Mouse (Mus musculus) lung, embryonic 14.5 days (tissue): ENCODE data around the gene Fabp2. TPM values are rescaled to one million over a fixed set of nuclear protein-coding genes. Genes with fewer than 3 reads are reported as not detected.

Experiments
- ATAC-seq: fragments of 200-750 bp; cut with Nextera tagmentation; 2 replicates; pipeline ENCODE4 v1.8.0; 2017; ENCODE audit warnings: mild to moderate bottlenecking, moderate TSS enrichment, moderate library complexity; ENCODE audit not compliant: insufficient read depth
- DNase-seq: peaks from one replicate; pipeline ENCODE4 v3.0.0-alpha.2; 2015
- H3K27ac ChIP-seq: fragments of 300-500 bp; sonication (generic); 2 replicates; pipeline ENCODE4 v1.5.1; 2014; ENCODE audit warnings: low read depth, mild to moderate bottlenecking, moderate library complexity
- H3K27me3 ChIP-seq: fragments of 300-500 bp; sonication (generic); 2 replicates; pipeline ENCODE4 v1.6.1; 2014; ENCODE audit warnings: low read length, control low read depth; ENCODE audit not compliant: insufficient read depth
- H3K36me3 ChIP-seq: fragments of 300-500 bp; sonication (generic); 2 replicates; pipeline ENCODE4 v1.6.1; 2014; ENCODE audit warnings: control low read depth; ENCODE audit not compliant: insufficient read depth
- H3K4me1 ChIP-seq: fragments of 300-500 bp; sonication (generic); 2 replicates; pipeline ENCODE4 v1.6.1; 2014; ENCODE audit warnings: antibody characterized with exemption, control low read depth; ENCODE audit not compliant: insufficient read depth
- H3K4me2 ChIP-seq: fragments of 300-500 bp; sonication (generic); 2 replicates; pipeline ENCODE4 v1.6.1; 2014; ENCODE audit warnings: mild to moderate bottlenecking
- H3K4me3 ChIP-seq: fragments of 300-500 bp; sonication (generic); 2 replicates; pipeline ENCODE4 v1.5.1; 2014; ENCODE audit warnings: low read depth, low read length
- H3K9ac ChIP-seq: fragments of 300-500 bp; sonication (generic); 2 replicates; pipeline ENCODE4 v1.6.1; 2014
- H3K9me3 ChIP-seq: fragments of 300-500 bp; sonication (generic); 2 replicates; pipeline ENCODE4 v1.6.1; 2016; ENCODE audit warnings: low read depth, low read length, control low read depth
- CTCF ChIP-seq: IDR thresholded peaks from 2 replicates; pipeline ENCODE4 v1.5.1; 2016; ENCODE audit warnings: antibody characterized with exemption, low read depth
- WGBS: fragments of 180-500 bp; shearing (Covaris S2); extraction: QIAGEN DNeasy Blood & Tissue Kit; methylation state at CpG from one replicate; pipeline ENCODE4 v1.1.7; 2014; 5-methylcytosine and 5-hydroxymethylcytosine counted together
- polyA plus RNA-seq: library from polyadenylated mRNA; unstranded; fragments of >200 nt; fragmentation: Nextera tagmentation; extraction: Ambion mirVana; gene quantifications from 2 replicates; pipeline ENCODE4 v1.2.1, GENCODE M21; 2014

Fabp2 gene
- polyA plus RNA-seq, 1 experiment from 2014 or later: not detected

GRCm38 (mm10) chr3:122898254-122898653, 3.4 kb downstream of the Fabp2 start:
- H3K9me3 ChIP-seq: no peaks in the 10 kb centered on the region
- H3K27ac ChIP-seq: no peak overlapping the region
- 51% methylated on average over 6 of the region's 6 CpGs for WGBS
- H3K27me3 ChIP-seq: no peaks in the 10 kb centered on the region
- no peak for TF ChIP-seq CTCF
- DNase-seq (no peak), ATAC-seq (no peak)
- no peak overlapping the region for H3K9ac ChIP-seq
- H3K4me3 ChIP-seq: no peak overlapping the region
- H3K4me2 ChIP-seq: no peak overlapping the region
- H3K36me3 ChIP-seq: no peaks in the 10 kb centered on the region
- H3K4me1 ChIP-seq: no peaks in the 10 kb centered on the region

- 39% methylated on average over 12 of the region's 12 CpGs for WGBS
- no peak overlapping the region for H3K27ac ChIP-seq
- H3K4me1 ChIP-seq: no peaks in the 10 kb centered on the region
- peak; percentile 87 for TF ChIP-seq CTCF
- peak; percentile 90 for DNase-seq
- no peaks in the 10 kb centered on the region for H3K27me3 ChIP-seq
- H3K4me3 ChIP-seq: no peak overlapping the region
- ATAC-seq: peak; percentile 56; the same call in 1 of the 2 replicates
- H3K9me3 ChIP-seq: no peaks in the 10 kb centered on the region
- no peak overlapping the region for H3K9ac ChIP-seq
- no peaks in the 10 kb centered on the region for H3K36me3 ChIP-seq
- H3K4me2 ChIP-seq: no peak overlapping the region
These were observed 9.0 kb downstream of the Fabp2 start for GRCm38 (mm10) chr3:122903746-122904433.

GRCm38 (mm10) chr3:122907841-122908240, 13.0 kb downstream of the Fabp2 start:
- H3K27me3 ChIP-seq: no peaks in the 10 kb centered on the region
- no peak overlapping the region for H3K4me2 ChIP-seq
- no peaks in the 10 kb centered on the region for H3K9me3 ChIP-seq
- no peak overlapping the region for H3K9ac ChIP-seq
- no peak overlapping the region for H3K4me3 ChIP-seq
- no peak for TF ChIP-seq CTCF
- ATAC-seq: no peak
- H3K27ac ChIP-seq: no peak overlapping the region
- H3K4me1 ChIP-seq: no peaks in the 10 kb centered on the region
- no peak for DNase-seq
- H3K36me3 ChIP-seq: no peaks in the 10 kb centered on the region
- WGBS: 85% methylated on average over 2 of the region's 2 CpGs

DNA sequence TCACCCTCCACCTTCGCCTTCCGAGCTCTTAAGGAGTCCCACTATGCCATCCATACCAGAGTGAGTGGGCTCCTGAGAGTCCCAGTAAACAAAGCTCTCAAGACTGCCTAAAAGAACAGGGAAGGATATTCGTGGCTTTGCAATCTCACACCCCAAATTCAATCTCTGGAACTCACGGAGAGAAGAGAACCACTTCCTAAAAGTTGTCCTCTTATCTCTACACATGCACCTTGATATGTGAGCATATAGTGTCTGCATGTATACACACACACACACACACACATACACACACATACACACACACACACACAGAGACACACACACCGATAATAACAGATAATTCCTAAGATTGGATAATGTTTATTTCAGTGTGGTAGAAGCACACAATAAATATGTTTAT, 20.6 kb downstream of the Fabp2 start:
- no peak overlapping the region for H3K4me2 ChIP-seq
- WGBS: 74% methylated on average over 5 of the region's 5 CpGs
- H3K36me3 ChIP-seq: no peaks in the 10 kb centered on the region
- no peak overlapping the region for H3K27ac ChIP-seq
- DNase-seq (no peak), ATAC-seq (no peak)
- no peaks in the 10 kb centered on the region for H3K4me1 ChIP-seq
- H3K9ac ChIP-seq: no peak overlapping the region
- no peak overlapping the region for H3K4me3 ChIP-seq
- H3K9me3 ChIP-seq: no peaks in the 10 kb centered on the region
- TF ChIP-seq CTCF: no peak
- no peaks in the 10 kb centered on the region for H3K27me3 ChIP-seq

DNA sequence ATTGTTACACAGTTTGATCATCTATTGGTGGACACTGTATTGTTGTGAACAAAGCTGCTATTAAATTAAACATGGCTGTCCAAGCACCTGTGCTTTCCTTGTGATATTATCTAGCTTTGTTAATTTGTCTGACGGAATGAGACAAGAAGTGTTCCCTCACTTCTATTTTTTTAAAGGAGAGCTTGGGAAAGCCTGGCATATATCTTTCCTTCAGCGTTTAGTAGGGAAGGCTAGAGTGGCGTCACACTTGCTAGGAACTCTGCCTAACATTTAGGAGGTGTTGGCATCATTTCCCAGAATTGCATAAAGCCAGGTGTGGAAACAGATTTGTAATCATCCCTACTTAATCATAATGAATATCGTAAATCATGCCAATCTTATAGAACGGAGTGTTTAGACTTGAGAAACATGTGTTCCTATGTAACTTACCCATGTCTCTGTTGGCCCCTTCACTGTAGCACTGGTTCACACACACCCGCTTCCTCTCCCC, 21.4 kb downstream of the Fabp2 start:
- DNase-seq: no peak
- H3K4me2 ChIP-seq: no peak overlapping the region
- no peaks in the 10 kb centered on the region for H3K36me3 ChIP-seq
- WGBS: 77% methylated on average over 6 of the region's 6 CpGs
- no peak overlapping the region for H3K4me3 ChIP-seq
- no peak overlapping the region for H3K9ac ChIP-seq
- no peak for TF ChIP-seq CTCF
- no peaks in the 10 kb centered on the region for H3K27me3 ChIP-seq
- ATAC-seq: no peak
- H3K9me3 ChIP-seq: no peaks in the 10 kb centered on the region
- no peaks in the 10 kb centered on the region for H3K4me1 ChIP-seq
- H3K27ac ChIP-seq: no peak overlapping the region

DNA sequence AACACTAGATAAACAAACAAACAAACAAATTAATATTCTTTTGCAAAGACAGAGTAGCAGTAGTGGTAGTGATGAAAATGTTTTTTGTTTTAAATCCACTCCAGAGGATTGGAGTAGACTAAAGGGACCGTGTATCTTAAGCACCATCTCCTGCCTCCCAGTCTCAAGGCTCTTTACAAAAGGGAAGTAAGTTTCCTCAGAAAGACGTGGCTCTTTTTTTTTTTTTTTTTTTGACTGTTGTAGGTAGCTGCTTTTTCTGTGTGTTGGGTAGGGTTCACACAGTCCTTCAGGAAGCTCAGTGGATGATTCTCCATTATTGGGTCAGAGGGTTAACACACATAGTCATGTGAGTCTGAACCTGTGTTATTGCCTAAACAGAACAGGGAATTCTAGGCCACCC, 23.8 kb downstream of the Fabp2 start:
- 58% methylated on average over 2 of the region's 2 CpGs for WGBS

DNA sequence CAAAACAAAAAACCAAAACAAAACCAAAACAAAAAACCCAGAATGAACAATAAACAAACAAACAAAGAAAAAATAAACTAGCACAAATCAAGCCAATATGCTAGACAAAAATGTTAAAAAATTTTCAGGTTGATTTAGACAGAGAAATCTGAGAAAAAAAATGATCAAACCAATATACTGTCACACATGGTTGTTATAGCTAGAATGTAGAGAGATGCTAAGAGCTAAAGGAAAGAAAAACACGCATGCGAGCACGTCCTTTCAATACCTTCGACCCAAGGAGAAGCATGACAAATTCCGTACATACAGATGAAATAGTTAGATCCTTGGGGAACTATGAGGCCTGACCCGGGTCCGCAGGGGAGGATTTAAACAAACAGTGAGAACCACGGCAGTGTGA, 24.4 kb downstream of the Fabp2 start, which contains the start of gene Gm10959:
Gm10959 (minus strand) TSS at position 101 of the 400 bp plus-strand sequence.
- ATAC-seq: no peak
- no peak within 1 kb of the TSS for H3K4me2 ChIP-seq
- H3K27ac ChIP-seq: no peak within 1 kb of the TSS
- no peak for DNase-seq
- no peak within 1 kb of the TSS for H3K9ac ChIP-seq
- no peak within 1 kb of the TSS for H3K4me3 ChIP-seq
- no peaks in the 10 kb centered on the region for H3K4me1 ChIP-seq
- H3K36me3 ChIP-seq: no peaks in the 10 kb centered on the region
- no peaks in the 10 kb centered on the region for H3K27me3 ChIP-seq
- WGBS: 73% methylated on average over 8 of the region's 8 CpGs
- H3K9me3 ChIP-seq: no peaks in the 10 kb centered on the region
- no peak for TF ChIP-seq CTCF

More for the DNA sequence above, 23.8 kb downstream of the Fabp2 start:
- Histone ChIP-seq H3K9ac (no peak overlapping the region), H3K4me3 (no peak overlapping the region), H3K4me2 (no peak overlapping the region), H3K4me1 (no peaks in the 10 kb centered on the region), H3K27me3 (no peaks in the 10 kb centered on the region), H3K36me3 (no peaks in the 10 kb centered on the region), H3K27ac (no peak overlapping the region), H3K9me3 (no peaks in the 10 kb centered on the region)
- ATAC-seq (no peak), DNase-seq (no peak)
- TF ChIP-seq CTCF: no peak
